ENCODE assay signal across 15 mouse cellular contexts in genomic region chr12:99305324-99305723, GRCm38 (mm10).
DNase-seq lines count a peak whose midpoint lies in the region; ATAC-seq and TF ChIP-seq lines count a peak whose summit lies in the region.
"Had no signal": no experiment of that assay in that cellular context is flagged by ENCODE, and none has a peak within 500 bp of the region (broad histone marks: within the 10 kb centered on the region; RNA-seq: fewer than 3 reads in every experiment).

No protein-coding gene starts in this region.

- H3K4me1 ChIP-seq in forebrain, embryonic 10.5 days = peaks cover 75% of the 10 kb centered on the region
- peaks cover 7% of the 10 kb centered on the region for H3K4me1 ChIP-seq in forebrain, embryonic 11.5 days (replicated peaks; ENCODE audit: control insufficient read depth, insufficient read depth, low read length)
- peaks cover 71% of the 10 kb centered on the region for H3K4me1 ChIP-seq in forebrain, embryonic 15.5 days
- peaks cover 48% of the 10 kb centered on the region for H3K4me1 ChIP-seq in midbrain, embryonic 15.5 days

- H3K9me3 ChIP-seq in forebrain, embryonic 10.5 days = no peaks in the 10 kb centered on the region
- H3K9me3 ChIP-seq in forebrain, embryonic 11.5 days (ENCODE audit: control insufficient read depth, low read length) = no peaks in the 10 kb centered on the region
- no peaks in the 10 kb centered on the region for H3K9me3 ChIP-seq in forebrain, embryonic 15.5 days
- no peaks in the 10 kb centered on the region for H3K9me3 ChIP-seq in midbrain, embryonic 15.5 days
- H3K9me3 ChIP-seq: lung, embryonic 15.5 days; megakaryocyte, embryonic 14.5 days had no signal

- H3K27ac ChIP-seq in forebrain, embryonic 10.5 days = peak overlapping the region; percentile 71; the same call in 1 of the 2 replicates
- H3K27ac ChIP-seq in forebrain, embryonic 11.5 days (ENCODE audit: low read depth, low read length) = no peak overlapping the region
- peak overlapping the region; percentile 73 for H3K27ac ChIP-seq in layer of hippocampus, adult 2 months
- peak overlapping the region; percentile 79 for H3K27ac ChIP-seq in forebrain, embryonic 15.5 days (replicated peaks)
- peak overlapping the region; percentile 36; the same call in 1 of the 2 replicates for H3K27ac ChIP-seq in midbrain, embryonic 15.5 days

- no peak overlapping the region for H3K9ac ChIP-seq in forebrain, embryonic 11.5 days (ENCODE audit: low read length)
- no peak overlapping the region for H3K9ac ChIP-seq in forebrain, embryonic 15.5 days (replicated peaks)
- no peak overlapping the region for H3K9ac ChIP-seq in midbrain, embryonic 15.5 days
- H3K9ac ChIP-seq: lung, embryonic 15.5 days had no signal

- H3K4me3 ChIP-seq in forebrain, embryonic 10.5 days = no peak overlapping the region
- H3K4me3 ChIP-seq in forebrain, embryonic 11.5 days (ENCODE audit: low read depth, low read length) = no peak overlapping the region
- H3K4me3 ChIP-seq in layer of hippocampus, adult 2 months = no peak overlapping the region
- no peak overlapping the region for H3K4me3 ChIP-seq in forebrain, embryonic 15.5 days
- no peak overlapping the region for H3K4me3 ChIP-seq in midbrain, embryonic 15.5 days
- H3K4me3 ChIP-seq: lung, embryonic 15.5 days; megakaryocyte, embryonic 14.5 days had no signal

- ATAC-seq in forebrain, embryonic 11.5 days (replicated peaks; ENCODE audit: low FRiP score) = no peak
- ATAC-seq in forebrain, embryonic 15.5 days (replicated peaks) = 0 out of 2 replicates have a peak, but pooled peaks have one; percentile 18
- ATAC-seq in midbrain, embryonic 15.5 days (replicated peaks) = 0 out of 2 replicates have a peak, but pooled peaks have one; percentile 7

- H3K4me2 ChIP-seq in forebrain, embryonic 11.5 days (ENCODE audit: low read depth, low read length, severe bottlenecking) = no peak overlapping the region
- H3K4me2 ChIP-seq in forebrain, embryonic 15.5 days (replicated peaks) = no peak overlapping the region
- H3K4me2 ChIP-seq in midbrain, embryonic 15.5 days = no peak overlapping the region
- H3K4me2 ChIP-seq: lung, embryonic 15.5 days had no signal

- TF ChIP-seq CTCF in layer of hippocampus, adult 2 months (conservative IDR thresholded peaks at IDR 0.05) = no peak

- H3K36me3 ChIP-seq in forebrain, embryonic 10.5 days (replicated peaks) = no peaks in the 10 kb centered on the region; the same call in 1 of the 2 replicates
- H3K36me3 ChIP-seq in forebrain, embryonic 11.5 days (ENCODE audit: control insufficient read depth, insufficient read depth, low read length) = no peaks in the 10 kb centered on the region
- no peaks in the 10 kb centered on the region for H3K36me3 ChIP-seq in forebrain, embryonic 15.5 days
- no peaks in the 10 kb centered on the region for H3K36me3 ChIP-seq in midbrain, embryonic 15.5 days (replicated peaks)
- H3K36me3 ChIP-seq: lung, embryonic 15.5 days had no signal

- 62% methylated on average over 2 of the region's 2 CpGs for WGBS in forebrain, embryonic 10.5 days
- 59% methylated on average over 2 of the region's 2 CpGs for WGBS in forebrain, embryonic 11.5 days
- WGBS in forebrain, embryonic 15.5 days = 43% methylated on average over 2 of the region's 2 CpGs
- 42% methylated on average over 2 of the region's 2 CpGs for WGBS in midbrain, embryonic 15.5 days

- no peak for DNase-seq in forebrain, embryonic 10.5 days (ENCODE audit: extremely low spot score, low spot score)
- no peak for DNase-seq in forebrain, embryonic 11.5 days (ENCODE audit: low spot score)
- no peak for DNase-seq in layer of hippocampus, adult 2 months (ENCODE audit: low spot score in 2 of 2)
- no peak for DNase-seq in layer of hippocampus, postnatal 36 days
- no peak for DNase-seq in kidney, postnatal 10 days
- DNase-seq in frontal cortex, adult 2 months (ENCODE audit: extremely low spot score in 1 of 2, low spot score in 1 of 2) = no peak
- DNase-seq: cerebellum, adult 2 months; gastrocnemius, postnatal 14 days; heart, postnatal 4 days; kidney, adult 8-10 months; liver had no signal

- no peaks in the 10 kb centered on the region for H3K27me3 ChIP-seq in forebrain, embryonic 10.5 days (ENCODE audit: poor library complexity, severe bottlenecking)
- no peaks in the 10 kb centered on the region for H3K27me3 ChIP-seq in forebrain, embryonic 11.5 days (ENCODE audit: control insufficient read depth, insufficient read depth, low read length)
- no peaks in the 10 kb centered on the region for H3K27me3 ChIP-seq in forebrain, embryonic 15.5 days
- no peaks in the 10 kb centered on the region for H3K27me3 ChIP-seq in midbrain, embryonic 15.5 days (replicated peaks)
- H3K27me3 ChIP-seq: lung, embryonic 15.5 days; megakaryocyte, embryonic 14.5 days had no signal
